Mouse (Mus musculus) bone marrow macrophage, adult 2 months (primary cell): ENCODE results near the gene Pkp4.

Experiments used
- CTCF ChIP-seq: IDR thresholded peaks from 2 replicates; pipeline ENCODE4 v1.5.1; 2012; ENCODE audit warnings: low read depth, mild to moderate bottlenecking, low read length, moderate library complexity
- POLR2A ChIP-seq: IDR thresholded peaks from 2 replicates; pipeline ENCODE4 v1.6.1; 2012; ENCODE audit warnings: mild to moderate bottlenecking, low read depth, low read length, borderline replicate concordance

DNA sequence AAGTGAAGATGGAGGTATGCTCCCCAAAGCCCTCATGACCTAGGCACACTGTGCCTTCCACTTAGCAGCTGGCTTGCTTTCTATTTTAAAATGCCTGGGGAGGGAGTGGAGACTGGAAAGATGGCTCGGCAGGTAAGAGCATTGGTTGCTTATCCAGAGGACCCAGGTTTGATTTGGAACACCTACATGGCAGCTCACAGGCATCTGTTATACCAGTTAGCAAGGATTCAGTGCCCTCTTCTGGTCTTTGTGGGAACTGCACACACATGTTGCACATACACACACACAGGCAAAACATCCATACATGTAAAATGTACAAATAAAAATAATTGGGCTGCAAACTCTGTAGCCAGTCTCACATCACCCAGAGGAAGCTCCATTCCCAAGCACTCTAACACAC is 158.0 kb downstream of the Pkp4 start:
- no peak for TF ChIP-seq CTCF
- no peak for TF ChIP-seq POLR2A
